Mouse (Mus musculus): Measurements from ENCODE around the gene F8a.
A peak's percentile ranks its signal among the peaks of the same experiment; 100 is the strongest.
"Not testable (repeated sequence)": the region's sequence is repeated elsewhere in the genome, so short reads cannot be mapped to it uniquely, and the experiment has no call there.

F8a gene

GRCm38 (mm10) chrX:73227914-73228605 is at the start of gene F8a:
Gene F8a, plus strand, starts transcription at chrX:73228291.
- DNase-seq = peak; percentile 82 to 83

DNA sequence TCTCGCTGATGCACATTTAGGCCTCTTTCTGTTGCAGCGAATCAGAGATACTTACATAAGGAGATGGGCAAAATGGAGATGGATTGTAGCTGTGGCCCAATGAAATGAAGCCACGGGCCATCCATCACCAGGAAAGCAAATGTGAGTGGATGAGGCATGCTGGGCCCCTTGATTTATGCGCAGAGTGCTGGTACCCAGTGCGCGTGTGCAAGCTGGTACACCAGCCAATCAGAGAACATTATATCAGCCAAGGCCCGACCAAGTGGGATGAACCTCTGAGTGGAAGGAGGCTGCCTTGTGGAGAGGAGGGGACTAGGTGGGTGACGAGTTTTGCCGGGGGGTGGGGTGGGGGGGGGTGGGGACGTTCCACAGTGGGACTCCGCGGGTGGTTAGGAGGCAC is 36.2 kb upstream of the F8a start, which contains the start of gene Xlr3b:
Gene Xlr3b, plus strand, starts transcription at position 274 of the 400 bp plus-strand sequence.
- DNase-seq = peak in 1 of 2 experiments; percentile 15

GRCm38 (mm10) chrX:73213819-73214564 is 14.1 kb upstream of the F8a start, which contains the start of gene Xlr4b:
Gene Xlr4b, plus strand, starts transcription at chrX:73214333.
- not testable (repeated sequence) for DNase-seq

DNA sequence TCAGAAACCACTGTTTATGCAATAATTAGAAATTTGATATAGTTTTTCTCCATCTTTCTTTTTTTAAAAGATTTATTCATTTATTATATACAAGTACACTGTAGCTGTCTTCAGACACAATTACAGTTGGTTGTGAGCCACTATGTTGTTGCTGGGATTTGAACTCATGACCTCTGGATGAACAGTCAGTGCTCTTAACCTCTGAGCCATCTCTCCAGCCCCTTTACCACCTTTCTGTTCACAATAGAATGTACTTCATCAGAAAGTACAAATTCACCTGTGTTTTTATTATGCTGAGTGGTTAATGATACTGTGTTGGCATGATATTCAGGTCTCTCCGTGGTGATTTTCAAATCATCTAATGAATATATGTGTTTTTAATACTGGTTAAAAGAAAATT is 2.7 kb upstream of the F8a start:
- no peak for DNase-seq

- DNase-seq = peak; percentile 66 to 68
Observed at GRCm38 (mm10) chrX:73228606-73229214, 619 bp downstream of the F8a start.

- DNase-seq = no peak
Observed at GRCm38 (mm10) chrX:73229288-73229687, 1.2 kb downstream of the F8a start.

DNA sequence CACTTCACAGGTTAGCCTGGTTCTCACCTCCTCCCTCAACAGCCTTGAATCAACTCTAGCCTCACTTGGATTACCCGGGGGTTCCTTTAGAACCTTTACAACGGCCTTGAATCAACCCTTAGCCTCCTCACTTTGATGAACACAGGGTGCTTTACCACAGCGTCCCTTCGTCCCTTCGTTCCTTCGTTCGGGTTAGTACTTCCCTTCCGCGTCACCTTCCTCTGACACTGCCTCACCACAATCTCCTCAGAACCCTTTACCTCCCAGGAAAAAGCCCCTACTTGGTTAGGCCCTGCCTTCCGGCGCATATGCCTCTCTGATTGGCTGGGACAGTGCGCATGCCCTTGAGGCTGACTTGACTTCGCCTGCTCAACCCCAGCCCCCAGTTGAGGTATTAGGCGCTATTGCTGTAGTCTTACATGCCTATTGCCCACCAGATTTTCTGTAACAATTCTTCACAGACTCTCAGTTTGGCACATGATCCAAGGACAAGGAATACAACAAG is 14.8 kb downstream of the F8a start, which contains the start of gene Xlr4c:
Gene Xlr4c, minus strand, starts transcription at position 310 of the 505 bp plus-strand sequence.
- DNase-seq = not testable (repeated sequence)

DNA sequence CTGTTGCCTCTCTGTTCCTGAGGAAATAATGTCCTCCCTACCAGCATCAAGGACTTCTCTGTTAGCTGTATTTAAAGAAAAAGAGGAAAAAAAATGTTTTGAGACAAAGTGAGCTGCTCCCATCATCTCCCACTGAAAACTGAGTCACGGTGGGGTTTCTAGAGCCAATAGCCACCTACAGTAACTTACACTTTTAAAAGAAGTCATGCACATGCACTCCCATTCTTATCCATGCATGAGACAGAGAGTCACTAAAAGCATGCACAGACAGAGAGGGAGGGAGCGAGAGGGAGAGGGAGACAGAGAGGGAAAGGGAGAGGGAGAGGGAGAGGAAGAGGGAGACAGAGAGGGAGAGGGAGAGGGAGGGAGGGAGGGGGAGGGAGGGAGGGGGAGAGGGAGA is 34.3 kb downstream of the F8a start:
- not testable (repeated sequence) for DNase-seq

DNA sequence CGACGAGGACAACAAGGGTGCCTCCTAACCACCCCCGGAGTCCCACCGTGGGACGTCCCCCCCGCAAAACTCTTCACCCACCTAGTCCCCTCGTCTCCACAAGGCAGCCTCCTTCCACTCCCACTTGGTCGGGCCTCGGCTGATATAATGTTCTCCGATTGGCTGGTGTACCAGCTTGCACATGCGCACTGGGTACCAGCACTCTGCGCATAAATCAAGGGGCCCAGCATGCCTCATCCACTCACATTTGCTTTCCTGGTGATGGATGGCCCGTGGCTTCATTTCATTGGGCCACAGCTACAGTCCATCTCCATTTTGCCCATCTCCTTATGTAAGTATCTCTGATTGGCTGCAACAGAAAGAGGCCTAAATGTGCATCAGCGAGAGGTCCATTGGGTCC is 37.2 kb downstream of the F8a start, which contains the start of gene Xlr3c:
Gene Xlr3c, minus strand, starts transcription at position 121 of the 400 bp plus-strand sequence.
- not testable (repeated sequence) for DNase-seq
